Mouse (Mus musculus): ENCODE results near the gene Olfml1. TPM values are rescaled to one million over a fixed set of nuclear protein-coding genes. Genes with fewer than 3 reads are reported as not detected.
A peak's percentile ranks its signal among the peaks of the same experiment; 100 is the strongest.

The Olfml1 gene
- polyA plus RNA-seq (2015; fragmentation: Nextera tagmentation; extraction: Ambion mirVana): 4.1 and 4.3 TPM in 2 replicates

- ATAC-seq (ENCODE audit: low FRiP score): no peak
- Histone ChIP-seq H3K4me2 (peak within 1 kb of the TSS; percentile 17; the same call in 1 of the 2 replicates), H3K4me3 (peak within 1 kb of the TSS; percentile 1; the same call in 1 of the 2 replicates), H3K27ac (no peak within 1 kb of the TSS), H3K36me3 (no peaks in the 10 kb centered on the region), H3K9ac (no peak within 1 kb of the TSS), H3K4me1 (replicated peaks) (no peaks in the 10 kb centered on the region), H3K9me3 (no peaks in the 10 kb centered on the region), H3K27me3 (no peaks in the 10 kb centered on the region)
- 71% methylated on average over 7 of the region's 7 CpGs for WGBS
Measured at GRCm38 (mm10) chr7:107567261-107567671, at the start of gene Olfml1. Gene Olfml1, plus strand, starts transcription at chr7:107567446.

DNA sequence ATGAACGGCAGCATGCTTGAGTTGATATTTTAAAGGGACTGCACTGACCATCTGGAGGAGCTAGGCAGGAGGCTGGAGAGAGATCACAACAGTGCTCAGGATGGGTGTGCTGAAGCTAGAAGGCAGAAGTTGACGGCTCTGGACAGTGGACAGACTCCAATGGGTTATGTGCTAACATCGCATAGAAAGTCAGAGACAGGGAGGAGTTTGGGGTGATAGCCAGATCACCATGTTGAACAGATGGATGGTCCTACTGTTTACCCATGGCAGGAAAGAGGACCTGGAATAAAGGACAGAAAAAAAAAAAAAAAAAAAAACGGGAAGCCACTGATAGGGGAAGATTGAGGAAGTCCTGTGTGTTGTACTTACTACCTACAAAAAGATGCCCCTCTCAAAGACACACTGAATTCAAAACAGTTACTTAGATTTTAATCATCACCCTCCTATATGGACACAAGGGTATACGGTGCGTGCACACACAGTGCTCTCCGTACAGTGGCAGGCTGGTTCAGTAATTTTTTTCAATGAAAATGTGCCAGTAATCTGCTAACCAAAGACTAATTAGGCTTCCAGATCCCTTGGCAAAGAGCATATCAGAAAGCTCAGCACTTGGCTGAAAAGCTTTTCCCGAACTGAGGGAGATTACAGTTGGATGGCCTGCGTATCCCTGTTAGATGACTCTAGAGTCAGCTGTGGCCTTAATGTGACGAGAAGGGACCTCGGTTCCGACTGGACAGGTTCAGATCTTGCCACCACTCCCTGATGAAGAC is 47.8 kb upstream of the Olfml1 start:
- 91% methylated on average over 12 of the region's 12 CpGs for WGBS
- Histone ChIP-seq H3K4me2 (no peak overlapping the region), H3K9me3 (no peaks in the 10 kb centered on the region), H3K27me3 (no peaks in the 10 kb centered on the region), H3K4me1 (replicated peaks) (peaks cover 10% of the 10 kb centered on the region; the same call in 1 of the 2 replicates), H3K36me3 (no peaks in the 10 kb centered on the region), H3K4me3 (no peak overlapping the region), H3K27ac (no peak overlapping the region), H3K9ac (no peak overlapping the region)
- ATAC-seq (ENCODE audit: low FRiP score): no peak

GRCm38 (mm10) chr7:107521411-107521810 is 45.8 kb upstream of the Olfml1 start:
- H3K9me3 ChIP-seq: no peaks in the 10 kb centered on the region
- 84% methylated on average over 6 of the region's 6 CpGs for WGBS
- no peaks in the 10 kb centered on the region for H3K36me3 ChIP-seq
- peaks cover 5% of the 10 kb centered on the region; the same call in 1 of the 2 replicates for H3K4me1 ChIP-seq (replicated peaks)
- no peak for ATAC-seq (ENCODE audit: low FRiP score)
- H3K27me3 ChIP-seq: no peaks in the 10 kb centered on the region
- H3K4me3 ChIP-seq: no peak overlapping the region
- H3K9ac ChIP-seq: no peak overlapping the region
- H3K27ac ChIP-seq: no peak overlapping the region
- H3K4me2 ChIP-seq: no peak overlapping the region

DNA sequence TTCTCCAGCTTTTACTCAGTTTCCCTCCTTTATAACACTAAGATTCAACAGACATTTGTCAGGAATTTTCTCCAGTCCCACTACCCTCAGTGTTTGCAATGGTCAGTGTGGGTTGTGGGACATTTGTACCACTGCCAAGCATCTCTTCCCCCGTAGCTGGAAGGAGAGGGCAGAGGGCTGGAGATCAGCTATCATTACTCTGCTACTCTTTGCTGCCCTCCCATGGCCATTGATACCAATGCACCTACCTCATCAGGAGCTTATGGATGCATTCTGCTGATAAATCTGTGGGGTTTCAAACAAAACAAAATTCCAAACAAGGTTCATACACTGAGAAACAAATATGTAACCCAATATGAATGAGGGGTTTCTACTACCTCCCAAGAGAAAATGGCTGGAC is 40.9 kb upstream of the Olfml1 start:
- H3K9ac ChIP-seq: no peak overlapping the region
- H3K4me2 ChIP-seq: no peak overlapping the region
- no peaks in the 10 kb centered on the region for H3K27me3 ChIP-seq
- no peak overlapping the region for H3K27ac ChIP-seq
- peak; percentile 68; the same call in 1 of the 2 replicates for ATAC-seq (ENCODE audit: low FRiP score)
- no peaks in the 10 kb centered on the region for H3K9me3 ChIP-seq
- H3K4me3 ChIP-seq: no peak overlapping the region
- no peaks in the 10 kb centered on the region for H3K36me3 ChIP-seq
- no peaks in the 10 kb centered on the region for H3K4me1 ChIP-seq (replicated peaks)
- 13% methylated on average over 1 of the region's 1 CpGs for WGBS

- H3K9ac ChIP-seq: no peak overlapping the region
- H3K9me3 ChIP-seq: no peaks in the 10 kb centered on the region
- H3K27me3 ChIP-seq: no peaks in the 10 kb centered on the region
- no peaks in the 10 kb centered on the region for H3K36me3 ChIP-seq
- no peak overlapping the region for H3K27ac ChIP-seq
- H3K4me2 ChIP-seq: no peak overlapping the region
- 82% methylated on average over 3 of the region's 3 CpGs for WGBS
- ATAC-seq (ENCODE audit: low FRiP score): no peak
- H3K4me3 ChIP-seq: no peak overlapping the region
- no peaks in the 10 kb centered on the region for H3K4me1 ChIP-seq (replicated peaks)
Measured at GRCm38 (mm10) chr7:107528169-107528772, 39.0 kb upstream of the Olfml1 start.

DNA sequence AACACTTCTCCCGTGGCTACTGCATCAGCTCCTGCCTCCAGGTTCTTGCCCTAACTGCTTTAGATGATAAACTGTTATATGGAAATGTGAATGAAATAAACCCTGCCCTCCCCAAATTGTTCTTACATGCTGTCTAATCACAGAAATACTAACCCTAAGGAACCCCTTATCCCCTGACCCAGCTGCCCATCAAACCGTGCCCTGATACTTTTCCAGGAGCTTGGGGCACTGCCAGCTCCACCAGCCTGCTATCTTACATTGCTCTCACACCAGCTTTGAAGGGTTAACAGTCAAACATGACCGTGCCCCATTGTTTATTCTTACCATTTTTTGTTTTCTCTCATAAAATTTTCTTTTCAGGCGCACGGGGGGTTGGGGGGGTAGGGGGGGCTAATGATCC is 37.9 kb upstream of the Olfml1 start:
- H3K4me2 ChIP-seq: no peak overlapping the region
- no peak overlapping the region for H3K4me3 ChIP-seq
- no peaks in the 10 kb centered on the region for H3K36me3 ChIP-seq
- H3K27ac ChIP-seq: no peak overlapping the region
- 0 out of 2 replicates have a peak, but pooled peaks cover 3% of the 10 kb centered on the region for H3K9me3 ChIP-seq
- no peak for ATAC-seq (ENCODE audit: low FRiP score)
- WGBS: 89% methylated on average over 5 of the region's 5 CpGs
- H3K9ac ChIP-seq: no peak overlapping the region
- no peaks in the 10 kb centered on the region for H3K27me3 ChIP-seq
- H3K4me1 ChIP-seq (replicated peaks): no peaks in the 10 kb centered on the region

GRCm38 (mm10) chr7:107535311-107535710 is 31.9 kb upstream of the Olfml1 start:
- no peak overlapping the region for H3K9ac ChIP-seq
- H3K36me3 ChIP-seq: no peaks in the 10 kb centered on the region
- H3K27ac ChIP-seq: no peak overlapping the region
- no peak for ATAC-seq (ENCODE audit: low FRiP score)
- H3K27me3 ChIP-seq: no peaks in the 10 kb centered on the region
- H3K4me3 ChIP-seq: no peak overlapping the region
- H3K9me3 ChIP-seq: 0 out of 2 replicates have a peak, but pooled peaks cover 3% of the 10 kb centered on the region
- no peak overlapping the region for H3K4me2 ChIP-seq
- WGBS: 80% methylated on average over 4 of the region's 4 CpGs
- no peaks in the 10 kb centered on the region for H3K4me1 ChIP-seq (replicated peaks)

- Histone ChIP-seq H3K4me1 (replicated peaks) (no peaks in the 10 kb centered on the region), H3K4me3 (no peak overlapping the region), H3K4me2 (no peak overlapping the region), H3K36me3 (no peaks in the 10 kb centered on the region), H3K27ac (no peak overlapping the region), H3K27me3 (no peaks in the 10 kb centered on the region), H3K9me3 (0 out of 2 replicates have a peak, but pooled peaks cover 3% of the 10 kb centered on the region), H3K9ac (no peak overlapping the region)
- ATAC-seq (ENCODE audit: low FRiP score): no peak
- WGBS: 56% methylated on average over 6 of the region's 6 CpGs
Measured at GRCm38 (mm10) chr7:107536516-107536915, 30.7 kb upstream of the Olfml1 start.

DNA sequence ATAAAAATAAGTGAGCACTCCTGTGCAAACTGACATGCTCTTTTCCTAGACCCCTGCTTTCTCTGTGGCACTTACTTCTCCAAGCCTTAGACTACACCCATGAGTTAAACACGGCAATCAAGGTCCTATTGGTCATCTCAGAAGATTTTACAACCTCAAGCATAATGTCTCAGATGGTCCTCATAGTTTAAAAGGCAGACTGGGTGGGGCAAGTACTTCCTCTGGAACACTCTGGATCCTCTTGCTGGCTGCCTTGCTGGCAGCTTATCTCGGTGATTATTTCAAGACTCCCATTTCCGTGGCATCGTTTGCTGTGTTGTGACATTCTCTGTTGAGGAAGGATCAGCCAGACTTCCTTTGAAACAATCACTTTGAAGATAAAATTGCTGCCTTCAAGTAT is 27.2 kb upstream of the Olfml1 start:
- WGBS: 80% methylated on average over 4 of the region's 4 CpGs
- Histone ChIP-seq H3K36me3 (no peaks in the 10 kb centered on the region), H3K4me3 (no peak overlapping the region), H3K4me1 (replicated peaks) (no peaks in the 10 kb centered on the region), H3K9ac (no peak overlapping the region), H3K9me3 (no peaks in the 10 kb centered on the region), H3K4me2 (no peak overlapping the region), H3K27me3 (no peaks in the 10 kb centered on the region), H3K27ac (no peak overlapping the region)
- no peak for ATAC-seq (ENCODE audit: low FRiP score)

DNA sequence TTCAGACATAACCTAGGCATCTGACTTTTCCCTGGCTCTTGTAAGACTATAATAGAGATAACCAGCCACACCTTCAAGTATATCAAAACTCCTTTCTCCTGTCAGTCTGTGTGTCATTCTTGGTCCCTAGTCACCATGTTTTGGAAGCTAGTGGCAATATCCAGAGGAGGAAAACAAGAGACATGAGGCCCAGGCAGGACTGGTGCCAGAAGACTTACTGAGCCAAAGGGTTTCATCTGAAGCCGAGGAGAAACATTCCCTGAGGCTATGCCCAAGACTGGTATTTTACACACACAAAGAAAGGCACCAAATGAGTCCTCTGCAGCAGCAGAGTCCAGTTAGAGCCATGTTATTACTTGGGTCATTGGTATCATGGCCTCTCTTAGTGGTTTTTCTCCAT is 22.2 kb upstream of the Olfml1 start:
- WGBS: 73% methylated on average over 1 of the region's 1 CpGs

DNA sequence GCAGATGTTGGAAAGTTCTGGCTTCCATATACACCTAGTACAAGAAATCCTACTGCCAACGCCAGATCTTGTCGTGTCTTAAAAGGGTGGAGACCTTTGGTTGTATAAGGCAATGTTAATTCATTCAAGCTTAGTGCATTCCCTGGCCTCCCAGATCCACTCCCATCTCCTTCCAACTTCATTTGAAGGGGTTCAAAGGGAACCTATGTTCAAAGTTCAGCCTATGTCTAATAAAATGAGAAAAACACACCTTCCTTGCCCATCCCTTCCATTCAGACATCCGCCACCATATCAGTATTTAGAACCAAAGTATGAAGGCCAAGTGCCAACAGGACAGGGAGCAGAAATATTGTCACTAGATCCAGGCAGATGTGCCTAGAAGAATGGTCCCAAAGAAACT is 19.4 kb upstream of the Olfml1 start:
- 96% methylated on average over 3 of the region's 3 CpGs for WGBS
- H3K4me2 ChIP-seq: no peak overlapping the region
- H3K27me3 ChIP-seq: no peaks in the 10 kb centered on the region
- H3K9me3 ChIP-seq: no peaks in the 10 kb centered on the region
- no peak overlapping the region for H3K4me3 ChIP-seq
- H3K36me3 ChIP-seq: no peaks in the 10 kb centered on the region
- ATAC-seq (ENCODE audit: low FRiP score): no peak
- H3K9ac ChIP-seq: no peak overlapping the region
- no peak overlapping the region for H3K27ac ChIP-seq
- no peaks in the 10 kb centered on the region for H3K4me1 ChIP-seq (replicated peaks)

More for the DNA sequence above, 22.2 kb upstream of the Olfml1 start:
- no peak for ATAC-seq (ENCODE audit: low FRiP score)
- Histone ChIP-seq H3K9ac (no peak overlapping the region), H3K4me2 (no peak overlapping the region), H3K27me3 (no peaks in the 10 kb centered on the region), H3K36me3 (no peaks in the 10 kb centered on the region), H3K9me3 (no peaks in the 10 kb centered on the region), H3K4me3 (no peak overlapping the region), H3K27ac (no peak overlapping the region), H3K4me1 (replicated peaks) (no peaks in the 10 kb centered on the region)

- Histone ChIP-seq H3K4me3 (no peak overlapping the region), H3K36me3 (no peaks in the 10 kb centered on the region), H3K4me1 (replicated peaks) (no peaks in the 10 kb centered on the region), H3K27me3 (no peaks in the 10 kb centered on the region), H3K4me2 (no peak overlapping the region), H3K27ac (no peak overlapping the region), H3K9me3 (no peaks in the 10 kb centered on the region), H3K9ac (no peak overlapping the region)
- no peak for ATAC-seq (ENCODE audit: low FRiP score)
- WGBS: 78% methylated on average over 1 of the region's 1 CpGs
Measured at GRCm38 (mm10) chr7:107553461-107553860, 13.8 kb upstream of the Olfml1 start.

DNA sequence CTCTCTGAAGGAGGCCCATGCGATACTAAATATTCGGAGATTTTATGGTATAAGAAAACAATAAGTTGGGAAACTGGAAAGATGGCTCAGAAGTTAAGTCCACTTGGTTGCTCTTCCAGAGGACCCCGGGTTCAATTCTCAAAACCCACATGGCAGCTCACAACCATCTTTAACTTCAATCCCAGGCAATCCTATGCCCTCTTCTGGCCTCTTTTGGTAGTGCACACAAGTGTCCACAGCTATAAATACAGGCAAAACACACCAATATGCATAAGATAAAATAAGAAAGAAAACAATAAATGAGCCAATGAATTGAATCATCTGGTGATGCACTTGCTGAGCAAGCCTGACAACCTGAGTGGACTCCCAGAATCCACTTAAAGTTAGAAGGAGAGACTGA is 11.3 kb upstream of the Olfml1 start:
- Histone ChIP-seq H3K27ac (no peak overlapping the region), H3K4me3 (no peak overlapping the region), H3K4me1 (replicated peaks) (no peaks in the 10 kb centered on the region), H3K36me3 (no peaks in the 10 kb centered on the region), H3K27me3 (no peaks in the 10 kb centered on the region), H3K4me2 (no peak overlapping the region), H3K9ac (no peak overlapping the region), H3K9me3 (no peaks in the 10 kb centered on the region)
- WGBS: 86% methylated on average over 3 of the region's 3 CpGs
- ATAC-seq (ENCODE audit: low FRiP score): no peak

Measured in hindbrain, embryonic 13.5 days (tissue).